Mouse (Mus musculus) liver, embryonic 14.5 days (tissue): Measurements from ENCODE around the gene Notch2.

Source experiments
- CTCF ChIP-seq: IDR thresholded peaks from 2 replicates; pipeline ENCODE4 v1.5.1; 2016; ENCODE audit warnings: antibody characterized with exemption, low read depth, control low read depth
- EP300 ChIP-seq: IDR thresholded peaks from 2 replicates; pipeline ENCODE4 v1.6.1; 2016; ENCODE audit warnings: antibody characterized with exemption, low read depth

GRCm38 (mm10) chr3:97993196-97993595 is 20.1 kb upstream of the Notch2 start:
- TF ChIP-seq CTCF (no peak), EP300 (no peak)
